Mouse (Mus musculus) lung, postnatal 36 days (tissue): ENCODE results near the gene Fam43b.

Source experiments
- DNase-seq: peaks from one replicate; pipeline ENCODE4 v3.0.0; 2022; ENCODE audit warnings: mixed read lengths

The Fam43b gene

GRCm38 (mm10) chr4:138347280-138347679 lies 49.0 kb downstream of the Fam43b start:
- DNase-seq: no peak

GRCm38 (mm10) chr4:138344891-138345545 lies 51.3 kb downstream of the Fam43b start:
- DNase-seq: peak; percentile 43
